Mouse (Mus musculus): ENCODE measurements at regions not wholly inside any gene's neighbourhood (a gene's known extent, or its start where the extent isn't known, plus 50 kb on each side); places are given as distances from the start of the nearest gene placed in this dataset.

DNA sequence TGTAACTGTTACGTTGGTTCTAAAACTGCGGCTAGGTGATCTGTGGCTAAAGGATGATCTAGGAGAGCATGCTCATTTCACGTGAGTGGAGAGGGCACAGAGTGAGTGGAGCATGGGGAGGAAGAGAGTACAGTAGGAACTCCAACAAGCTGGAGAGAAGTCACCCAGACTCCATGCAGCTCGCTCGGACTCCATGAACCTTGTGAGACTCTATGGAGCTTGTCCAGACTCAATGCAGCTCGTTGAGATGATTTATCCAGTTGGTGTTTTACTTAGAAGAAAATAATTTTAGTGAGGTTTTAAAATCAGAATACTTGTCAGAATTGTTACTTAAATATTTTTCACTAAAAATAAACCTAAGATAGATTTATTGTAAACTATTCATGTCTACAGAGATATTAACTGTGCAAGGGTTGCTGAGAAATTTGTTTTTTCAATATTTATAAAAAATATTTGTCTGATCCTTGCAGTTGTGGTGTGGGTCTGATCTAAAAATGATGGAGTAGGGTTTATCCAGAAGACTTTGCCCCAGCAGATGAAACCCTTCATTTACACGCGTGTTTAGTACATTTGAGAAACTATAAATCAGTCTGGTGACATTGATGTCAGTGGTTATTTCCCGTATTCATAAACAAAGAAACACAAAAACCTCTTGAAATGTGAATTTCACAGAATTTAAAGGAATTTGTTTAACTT lies 222.3 kb downstream of the Car2 start:
- in situ Hi-C loops (cut with MboI, MseI) = loop anchor here in 1 of 2 experiments (5.0 kb wide), 1 partner anchor 96 kb away; no protein-coding TSS in a partner anchor

- in situ Hi-C loops (cut with MboI, MseI) = no loop called here
Measured at GRCm38 (mm10) chr3:15110037-15110748, 221.9 kb downstream of the Gm9733 start.

DNA sequence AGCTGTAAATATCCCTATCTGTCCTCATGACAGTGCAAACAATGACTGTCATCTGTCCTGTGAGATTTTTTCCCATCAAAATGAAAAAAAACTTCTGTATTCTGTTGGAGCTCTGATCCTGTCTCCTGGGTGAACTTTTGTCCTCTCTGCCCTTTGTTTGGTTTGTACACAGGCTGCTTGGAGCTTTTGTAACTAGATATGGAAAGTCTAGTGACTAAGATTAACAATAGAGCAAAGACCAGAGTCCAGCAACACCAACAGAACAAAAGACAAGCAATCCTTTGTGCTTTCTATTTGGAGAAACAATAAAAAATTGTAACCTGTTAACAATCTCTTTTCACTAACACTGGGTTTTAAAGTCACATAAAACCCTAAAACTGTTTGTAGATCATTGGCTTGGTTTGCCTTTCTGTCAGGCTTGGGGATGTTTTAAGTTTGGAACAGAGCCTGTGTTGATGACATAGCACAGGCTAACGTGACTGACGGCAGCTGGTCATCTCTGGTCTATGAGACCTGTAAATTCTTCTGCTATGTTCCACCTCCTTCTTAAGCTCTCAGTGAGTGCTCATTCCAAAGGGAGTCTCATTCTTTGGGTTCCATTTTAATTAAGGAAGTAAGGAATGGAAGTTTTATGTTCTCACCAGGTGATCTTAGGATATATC lies 219.8 kb downstream of the Gm9733 start:
- in situ Hi-C loops (cut with MboI, MseI) = no loop called here

DNA sequence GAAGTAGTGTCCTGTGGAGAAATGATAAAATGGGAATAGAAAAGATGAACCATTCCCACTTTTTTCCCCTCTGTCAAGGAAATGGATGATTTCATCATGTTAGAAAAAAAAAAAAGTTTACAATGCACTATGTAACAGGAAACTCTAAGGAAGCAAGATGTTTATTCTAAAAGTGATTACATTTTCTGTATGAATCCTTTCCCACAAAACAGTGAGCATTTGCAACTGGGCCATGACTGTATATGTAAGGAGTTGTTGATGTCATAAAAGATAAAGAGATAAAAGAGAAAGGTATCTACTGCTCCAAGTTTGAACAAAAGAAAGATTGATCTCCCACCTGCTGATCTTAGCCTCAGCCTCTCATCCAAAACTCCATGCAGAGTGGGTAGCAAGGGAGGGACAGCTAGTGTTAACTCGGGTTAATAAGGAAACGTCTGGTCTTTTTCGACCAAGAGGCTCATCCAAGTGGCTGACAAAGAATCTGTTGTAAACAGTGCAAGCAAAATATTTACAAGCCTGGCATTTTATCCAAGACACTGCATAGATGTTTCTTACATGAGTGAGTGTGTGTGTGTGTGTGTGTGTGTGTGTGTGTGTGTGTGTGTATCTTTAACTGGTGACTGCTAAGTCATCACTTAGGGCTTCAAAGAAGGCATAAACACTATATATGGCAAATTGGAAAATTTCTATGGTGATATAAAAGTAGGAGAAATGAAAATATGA lies 213.3 kb downstream of the Gm9733 start:
- in situ Hi-C loops (cut with MboI, MseI) = no loop called here

GRCm38 (mm10) chr3:15126736-15127135 lies 205.4 kb downstream of the Gm9733 start:
- in situ Hi-C loops (cut with MboI, MseI) = no loop called here

DNA sequence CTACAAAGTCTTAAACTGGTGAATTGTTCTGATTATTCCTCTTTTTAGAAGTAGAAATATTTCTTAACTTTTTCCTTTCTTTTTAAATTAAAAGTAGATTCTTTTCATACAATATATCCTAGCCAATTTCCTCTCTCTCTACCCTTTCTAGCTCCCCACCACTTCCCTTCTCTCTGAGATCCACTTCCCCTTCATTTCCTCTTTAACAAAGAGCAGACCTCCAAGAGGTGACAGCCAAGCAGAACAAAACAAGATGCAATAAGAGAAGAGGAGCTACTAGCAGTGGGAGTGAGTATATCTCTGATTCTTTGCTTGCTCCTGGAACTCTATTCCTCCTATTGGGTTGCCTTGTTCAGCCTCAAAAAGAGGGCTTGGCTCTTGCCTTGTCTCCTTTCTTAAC lies 203.7 kb downstream of the Gm9733 start:
- in situ Hi-C loops (cut with MboI, MseI) = no loop called here

- in situ Hi-C loops (cut with MboI, MseI) = no loop called here
Measured at GRCm38 (mm10) chr3:15128960-15129359, 203.1 kb downstream of the Gm9733 start.

GRCm38 (mm10) chr3:15129729-15130369 lies 202.3 kb downstream of the Gm9733 start:
- in situ Hi-C loops (cut with MboI, MseI) = no loop called here

DNA sequence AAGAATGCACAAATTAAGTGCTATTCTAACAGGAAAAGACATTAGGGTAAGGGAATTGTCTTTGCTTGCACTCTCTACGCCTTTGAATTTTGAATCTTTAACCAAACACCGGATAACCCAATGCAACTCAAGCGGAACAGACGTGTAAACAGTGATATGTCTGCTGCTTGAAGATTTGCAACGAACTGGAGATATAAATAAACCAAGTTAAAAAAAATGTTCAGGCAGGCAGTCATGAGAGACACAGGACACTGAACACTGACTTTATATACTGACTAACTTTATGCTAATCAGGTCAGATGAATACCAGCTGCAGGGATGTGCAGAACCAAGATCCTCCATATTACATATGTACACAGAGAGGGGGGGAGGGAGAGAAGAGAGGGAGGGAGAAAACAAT lies 200.0 kb downstream of the Gm9733 start:
- in situ Hi-C loops (cut with MboI, MseI) = no loop called here

DNA sequence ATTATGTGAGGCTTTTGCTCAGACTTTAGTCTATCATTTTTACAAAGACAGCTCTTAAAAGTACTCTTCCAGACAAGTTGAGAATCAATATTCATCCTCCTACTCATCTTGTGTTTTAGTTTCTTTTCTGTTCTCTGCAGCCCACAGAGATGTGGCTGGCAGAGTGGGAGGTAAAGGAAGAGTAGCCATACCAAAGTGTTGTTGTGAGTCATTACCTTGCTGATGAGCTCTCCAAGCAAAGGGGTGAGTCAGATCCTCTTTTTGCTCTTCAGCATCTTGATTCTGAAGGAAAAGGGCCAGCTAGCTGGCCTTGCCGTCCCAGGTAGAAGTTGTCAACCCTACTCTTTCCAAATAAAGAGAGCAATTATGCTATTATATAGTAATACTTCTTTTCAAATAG lies 192.6 kb downstream of the Gm9733 start:
- in situ Hi-C loops (cut with MboI, MseI) = no loop called here

- in situ Hi-C loops (cut with MboI, MseI) = loop anchor here in 1 of 2 experiments (5.0 kb wide), 1 partner anchor 91 kb away; no protein-coding TSS in a partner anchor
Measured at GRCm38 (mm10) chr3:15153710-15154109, 178.4 kb downstream of the Gm9733 start.

DNA sequence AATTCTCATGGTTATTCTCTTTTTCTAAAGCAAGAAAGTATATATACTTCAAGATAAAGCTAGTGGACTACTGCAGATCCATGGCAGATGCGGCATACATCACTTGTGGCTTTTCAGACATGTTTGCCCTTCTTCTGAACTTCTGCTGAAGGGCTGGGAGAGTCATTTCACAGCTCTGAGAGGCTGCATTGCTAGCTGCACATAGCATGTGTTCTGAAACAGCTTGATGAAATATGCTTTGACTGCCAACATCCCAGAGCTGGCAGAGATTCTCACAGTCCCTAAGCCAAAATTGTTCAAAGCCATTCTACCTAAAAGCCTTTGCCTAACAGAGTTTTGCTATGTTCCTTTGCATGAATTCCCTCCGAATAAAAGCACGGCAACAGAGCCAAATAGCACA lies 177.9 kb downstream of the Gm9733 start:
- in situ Hi-C loops (cut with MboI, MseI) = loop anchor here in 1 of 2 experiments (5.0 kb wide), 1 partner anchor 92 kb away; no protein-coding TSS in a partner anchor

DNA sequence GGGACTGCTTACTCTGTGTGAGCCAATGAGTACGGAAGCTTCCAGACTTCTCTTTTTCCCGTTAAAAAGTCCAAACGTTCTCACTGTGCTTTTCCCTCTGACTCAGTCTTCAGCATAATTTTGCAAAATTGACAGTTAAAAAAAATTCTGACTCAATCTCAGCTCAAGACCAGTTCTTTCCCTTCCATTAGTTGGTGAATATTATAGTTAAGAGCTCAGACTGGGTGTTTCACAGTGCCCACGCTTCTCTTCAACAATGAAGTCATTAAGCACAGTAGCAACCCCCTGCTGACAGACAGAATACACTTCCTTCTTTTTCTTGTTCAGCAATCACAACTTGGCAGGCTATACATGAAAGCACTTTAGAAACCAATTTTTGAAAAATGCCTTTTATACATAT lies 175.4 kb downstream of the Gm9733 start:
- in situ Hi-C loops (cut with MboI, MseI) = no loop called here

- in situ Hi-C loops (cut with MboI, MseI) = no loop called here
Measured at GRCm38 (mm10) chr3:15157842-15158241, 174.3 kb downstream of the Gm9733 start.

- in situ Hi-C loops (cut with MboI, MseI) = no loop called here
Measured at GRCm38 (mm10) chr3:15158926-15159325, 173.2 kb downstream of the Gm9733 start.

- in situ Hi-C loops (cut with MboI, MseI) = no loop called here
Measured at GRCm38 (mm10) chr3:15159965-15160714, 172.0 kb downstream of the Gm9733 start.

DNA sequence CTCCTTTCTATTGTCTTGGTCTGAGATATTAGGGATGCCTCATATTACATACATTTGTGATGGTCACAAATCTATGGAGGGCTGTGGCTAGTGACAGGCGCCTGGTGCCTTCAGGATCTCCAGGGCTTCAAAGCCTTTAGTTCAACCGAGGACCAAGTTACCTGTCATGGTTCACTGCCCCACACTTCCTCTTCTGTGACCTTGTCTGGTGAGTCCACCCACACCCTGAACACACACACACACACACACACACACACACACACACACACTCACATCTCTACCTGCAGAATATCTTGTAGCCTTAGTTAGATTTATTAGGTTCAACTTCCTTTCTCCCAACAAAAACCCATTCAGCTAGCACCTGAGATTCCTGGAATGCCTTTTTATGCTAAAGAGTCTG lies 156.3 kb downstream of the Gm9733 start:
- in situ Hi-C loops (cut with MboI, MseI) = no loop called here

GRCm38 (mm10) chr3:15179079-15179812 lies 152.9 kb downstream of the Gm9733 start:
- in situ Hi-C loops (cut with MboI, MseI) = no loop called here

DNA sequence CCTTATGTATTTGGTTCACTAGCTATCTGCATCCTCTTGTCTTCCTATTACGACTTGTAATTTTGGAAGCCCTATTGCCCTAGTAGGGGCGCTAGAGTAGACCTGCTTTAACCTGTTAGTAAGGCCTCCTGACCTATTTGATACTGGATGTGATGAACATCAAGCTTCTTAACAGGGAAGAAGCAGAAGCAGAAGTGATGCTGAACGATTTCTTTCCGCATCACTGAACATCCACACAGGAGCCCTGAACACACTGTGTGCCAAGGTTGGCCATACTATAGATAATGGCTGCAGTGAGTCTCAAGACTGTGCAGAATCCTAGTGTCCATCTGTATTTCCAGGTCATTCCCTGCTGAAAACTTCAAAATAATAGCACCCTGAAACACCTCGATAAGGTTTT lies 151.0 kb downstream of the Gm9733 start:
- in situ Hi-C loops (cut with MboI, MseI) = no loop called here

- in situ Hi-C loops (cut with MboI, MseI) = no loop called here
Measured at GRCm38 (mm10) chr3:15186731-15187130, 145.4 kb downstream of the Gm9733 start.

Measured in T-helper 17 cell (primary cell).